Mouse (Mus musculus): ENCODE data around the gene Rad9a.

- TF ChIP-seq CTCF (IDR thresholded peaks at IDR 0.05) (no peak), POLR2A (IDR thresholded peaks at IDR 0.05; ENCODE audit: insufficient read depth, low read depth, low read length) (no peak)
Measured at GRCm38 (mm10) chr19:4146366-4147021, 55.0 kb downstream of the Rad9a start.

All from heart, adult 2 months (tissue).